Mouse (Mus musculus) neural tube, embryonic 14.5 days (tissue): ENCODE measurements around the gene Myb. TPM values are rescaled to one million over a fixed set of nuclear protein-coding genes. Genes with fewer than 3 reads are reported as not detected.

ENCODE experiments used
- ATAC-seq: fragments of 200-750 bp; cut with Nextera tagmentation; 2 replicates; pipeline ENCODE4 v1.8.0; 2017; ENCODE audit warnings: low read depth, mild to moderate bottlenecking, moderate TSS enrichment, moderate library complexity
- H3K27ac ChIP-seq: fragments of 300-500 bp; sonication (generic); 2 replicates; pipeline ENCODE4 v1.5.1; 2014; ENCODE audit warnings: low read depth, mild to moderate bottlenecking, control low read depth, low read length, moderate library complexity, mixed read lengths
- H3K27me3 ChIP-seq: fragments of 300-500 bp; sonication (generic); 2 replicates; pipeline ENCODE4 v1.6.1; 2014; ENCODE audit warnings: low read length; ENCODE audit not compliant: control insufficient read depth, insufficient read depth
- H3K36me3 ChIP-seq: fragments of 300-500 bp; sonication (generic); 2 replicates; pipeline ENCODE4 v1.6.1; 2014; ENCODE audit warnings: low read length, mixed read lengths; ENCODE audit not compliant: control insufficient read depth, insufficient read depth
- H3K4me1 ChIP-seq: fragments of 300-500 bp; sonication (generic); 2 replicates; pipeline ENCODE4 v1.6.1; 2014; ENCODE audit warnings: low read length; ENCODE audit not compliant: control insufficient read depth, insufficient read depth
- H3K4me2 ChIP-seq: fragments of 300-500 bp; sonication (generic); 2 replicates; pipeline ENCODE4 v1.6.1; 2014; ENCODE audit warnings: mild to moderate bottlenecking, low read depth, low read length, control low read depth
- H3K4me3 ChIP-seq: fragments of 300-500 bp; sonication (generic); 2 replicates; pipeline ENCODE4 v1.5.1; 2014; ENCODE audit warnings: low read depth, low read length, control low read depth, mixed read lengths
- H3K9ac ChIP-seq: fragments of 300-500 bp; sonication (generic); replicated peaks from 2 replicates; pipeline ENCODE4 v1.6.1; 2014; ENCODE audit warnings: low read depth, mild to moderate bottlenecking, control low read depth, low read length, mixed read lengths
- H3K9me3 ChIP-seq: fragments of 300-500 bp; sonication (generic); 2 replicates; pipeline ENCODE4 v1.6.1; 2016; ENCODE audit warnings: low read length; ENCODE audit not compliant: control insufficient read depth
- WGBS: fragments of 180-500 bp; shearing (Covaris S2); extraction: QIAGEN DNeasy Blood & Tissue Kit; methylation state at CpG from one replicate; pipeline ENCODE4 v1.1.7; 2014; 5-methylcytosine and 5-hydroxymethylcytosine counted together
- polyA plus RNA-seq: library from polyadenylated mRNA; unstranded; fragments of >200 nt; fragmentation: Nextera tagmentation; extraction: Ambion mirVana; gene quantifications from 2 replicates; pipeline ENCODE4 v1.2.1, GENCODE M21; 2014

Myb gene
- polyA plus RNA-seq, 1 experiment from 2014 or later = 2.3 TPM

- no peaks in the 10 kb centered on the region for H3K9me3 ChIP-seq
- peaks cover 7% of the 10 kb centered on the region for H3K4me1 ChIP-seq
- peak overlapping the region; percentile 100 for H3K4me2 ChIP-seq
- no peaks in the 10 kb centered on the region for H3K36me3 ChIP-seq
- peak overlapping the region; percentile 65 for H3K4me3 ChIP-seq
- WGBS = 3% methylated on average over 20 of the region's 20 CpGs
- peak; percentile 45 for ATAC-seq
- peak overlapping the region; percentile 66 for H3K9ac ChIP-seq
- H3K27ac ChIP-seq = no peak overlapping the region
- H3K27me3 ChIP-seq = peaks cover 22% of the 10 kb centered on the region
Observed at GRCm38 (mm10) chr10:21161359-21162094, 743 bp upstream of the Myb start.

GRCm38 (mm10) chr10:21159697-21160394 lies 938 bp downstream of the Myb start:
- H3K27me3 ChIP-seq = peaks cover 22% of the 10 kb centered on the region
- peak; percentile 58 for ATAC-seq
- H3K36me3 ChIP-seq = no peaks in the 10 kb centered on the region
- H3K4me2 ChIP-seq = peak overlapping the region; percentile 100
- under 1% methylated on average over 44 of the region's 44 CpGs for WGBS
- H3K4me1 ChIP-seq = peaks cover 7% of the 10 kb centered on the region
- no peaks in the 10 kb centered on the region for H3K9me3 ChIP-seq
- no peak overlapping the region for H3K27ac ChIP-seq
- no peak overlapping the region; the same call in 1 of the 2 replicates for H3K9ac ChIP-seq
- peak overlapping the region; percentile 65 for H3K4me3 ChIP-seq

- 0 out of 2 replicates have a peak, but pooled peaks have one; percentile 20 for ATAC-seq
- Histone ChIP-seq H3K4me2 (peak overlapping the region; percentile 100), H3K9ac (no peak overlapping the region; the same call in 1 of the 2 replicates), H3K36me3 (no peaks in the 10 kb centered on the region), H3K27ac (no peak overlapping the region), H3K27me3 (peaks cover 22% of the 10 kb centered on the region), H3K4me3 (peak overlapping the region; percentile 65), H3K4me1 (peaks cover 7% of the 10 kb centered on the region), H3K9me3 (no peaks in the 10 kb centered on the region)
- WGBS = under 1% methylated on average over 35 of the region's 35 CpGs
Observed at GRCm38 (mm10) chr10:21158918-21159443, 1.8 kb downstream of the Myb start.

DNA sequence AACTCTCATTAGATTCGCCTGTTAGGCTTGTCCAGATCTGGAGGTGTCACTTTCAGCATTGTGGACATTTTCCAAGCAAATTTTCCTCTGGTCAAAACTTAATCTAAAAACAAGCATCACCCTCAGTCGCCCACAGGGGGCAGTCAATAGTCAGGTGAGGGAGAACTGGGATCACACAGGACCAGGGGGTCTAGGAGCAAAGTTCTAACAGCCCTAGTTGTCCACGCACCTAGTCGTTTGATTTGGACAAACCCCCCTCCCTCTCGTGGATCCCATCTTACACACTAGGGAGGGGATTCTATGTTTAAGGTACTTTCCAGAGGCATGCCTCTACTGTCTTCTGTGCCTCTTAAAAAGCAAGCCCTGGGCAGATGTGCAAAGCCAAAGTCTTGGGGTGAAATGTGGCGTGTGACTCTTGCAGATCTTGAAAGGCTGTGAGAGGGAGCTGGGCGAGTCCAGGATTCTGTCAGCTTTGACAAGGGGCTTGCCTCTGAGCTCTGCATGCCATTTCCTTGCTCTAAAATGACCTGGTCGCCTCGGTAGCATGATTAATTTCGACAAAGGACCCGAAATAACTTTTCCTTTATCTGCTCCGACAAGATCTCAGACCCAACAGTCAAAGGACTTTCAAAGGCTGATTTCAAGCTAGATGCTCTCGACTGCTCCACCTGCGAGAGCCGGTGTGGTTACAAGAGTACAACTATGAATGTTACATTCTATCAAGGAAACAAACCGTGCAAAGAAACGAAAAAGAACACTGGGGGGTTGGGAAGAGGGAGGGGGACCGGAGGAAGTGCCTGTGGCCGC lies 2.5 kb downstream of the Myb start:
- 3% methylated on average over 19 of the region's 19 CpGs for WGBS
- no peak overlapping the region for H3K9ac ChIP-seq
- H3K4me1 ChIP-seq = peaks cover 7% of the 10 kb centered on the region
- no peaks in the 10 kb centered on the region for H3K9me3 ChIP-seq
- H3K4me2 ChIP-seq = peak overlapping the region; percentile 100
- H3K4me3 ChIP-seq = peak overlapping the region; percentile 65
- H3K27me3 ChIP-seq = peaks cover 22% of the 10 kb centered on the region
- no peak for ATAC-seq
- H3K27ac ChIP-seq = no peak overlapping the region
- no peaks in the 10 kb centered on the region for H3K36me3 ChIP-seq

DNA sequence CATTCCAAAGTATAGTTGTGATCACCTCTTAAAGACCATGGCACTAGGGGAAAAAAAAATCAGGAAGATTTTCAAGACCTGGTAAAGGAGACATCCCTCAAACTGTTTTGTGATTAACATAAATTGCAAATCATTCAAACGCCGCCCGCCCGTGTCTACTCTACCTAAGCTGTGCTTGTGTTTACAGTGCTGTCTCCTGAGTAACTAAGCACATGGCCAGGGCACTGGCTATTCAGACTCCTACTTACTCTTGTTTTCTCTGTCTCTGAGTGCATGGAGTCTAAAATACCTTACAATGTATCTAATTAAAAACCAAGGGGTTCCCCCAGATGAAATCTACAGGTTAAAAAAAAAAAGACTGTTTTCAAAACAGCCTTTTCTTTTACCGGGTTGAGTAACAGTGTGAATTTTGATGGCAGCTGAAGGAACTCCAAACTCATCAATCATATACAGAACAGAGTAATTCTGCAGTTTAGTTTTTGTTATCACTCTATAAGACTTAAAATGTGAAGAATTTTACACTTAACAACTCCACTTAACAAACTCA lies 3.8 kb downstream of the Myb start:
- Histone ChIP-seq H3K27me3 (peaks cover 18% of the 10 kb centered on the region; the same call in 1 of the 2 replicates), H3K4me1 (peaks cover 7% of the 10 kb centered on the region), H3K27ac (no peak overlapping the region), H3K9ac (no peak overlapping the region), H3K36me3 (no peaks in the 10 kb centered on the region), H3K4me3 (no peak overlapping the region), H3K9me3 (no peaks in the 10 kb centered on the region), H3K4me2 (no peak overlapping the region)
- 79% methylated on average over 5 of the region's 5 CpGs for WGBS
- ATAC-seq = no peak

- H3K36me3 ChIP-seq = no peaks in the 10 kb centered on the region
- no peak overlapping the region for H3K4me2 ChIP-seq
- no peak for ATAC-seq
- no peaks in the 10 kb centered on the region for H3K9me3 ChIP-seq
- H3K27ac ChIP-seq = no peak overlapping the region
- H3K27me3 ChIP-seq = peaks cover 18% of the 10 kb centered on the region; the same call in 1 of the 2 replicates
- peaks cover 7% of the 10 kb centered on the region for H3K4me1 ChIP-seq
- no peak overlapping the region for H3K9ac ChIP-seq
- no peak overlapping the region for H3K4me3 ChIP-seq
- WGBS = 98% methylated on average over 3 of the region's 3 CpGs
Observed at GRCm38 (mm10) chr10:21156416-21156815, 4.4 kb downstream of the Myb start.

- 92% methylated on average over 3 of the region's 3 CpGs for WGBS
- no peak overlapping the region for H3K4me2 ChIP-seq
Observed at GRCm38 (mm10) chr10:21154927-21155326, 5.9 kb downstream of the Myb start.

DNA sequence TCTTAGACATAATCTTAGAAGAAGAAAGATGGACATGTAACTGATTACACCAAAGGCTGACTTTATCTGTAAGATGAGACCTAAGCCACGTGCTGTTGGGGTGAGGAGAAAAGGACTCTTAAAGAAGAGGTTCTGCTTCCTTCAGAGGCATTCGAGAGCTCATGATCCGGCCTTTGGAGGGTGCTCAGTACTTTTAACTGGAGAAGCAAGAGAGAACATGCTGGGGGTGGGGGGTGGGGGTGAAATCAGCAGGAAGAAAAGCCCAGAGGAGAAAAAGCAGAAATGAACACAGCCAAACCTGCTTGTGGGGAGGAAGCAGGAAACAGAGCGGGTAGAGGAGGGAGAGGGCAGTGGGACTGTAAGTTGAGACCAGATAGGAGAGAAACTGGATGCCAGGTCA lies 7.4 kb downstream of the Myb start:
- no peak for ATAC-seq
- H3K27me3 ChIP-seq = peaks cover 5% of the 10 kb centered on the region; the same call in 1 of the 2 replicates
- H3K4me1 ChIP-seq = no peaks in the 10 kb centered on the region
- H3K36me3 ChIP-seq = no peaks in the 10 kb centered on the region
- H3K4me3 ChIP-seq = no peak overlapping the region
- no peak overlapping the region for H3K27ac ChIP-seq
- no peak overlapping the region for H3K9ac ChIP-seq
- WGBS = 90% methylated on average over 4 of the region's 4 CpGs
- no peaks in the 10 kb centered on the region for H3K9me3 ChIP-seq
- H3K4me2 ChIP-seq = no peak overlapping the region

More at GRCm38 (mm10) chr10:21154927-21155326, 5.9 kb downstream of the Myb start:
- Histone ChIP-seq H3K27me3 (peaks cover 15% of the 10 kb centered on the region; the same call in 1 of the 2 replicates), H3K27ac (no peak overlapping the region), H3K9ac (no peak overlapping the region), H3K36me3 (no peaks in the 10 kb centered on the region), H3K9me3 (no peaks in the 10 kb centered on the region), H3K4me1 (peaks cover 7% of the 10 kb centered on the region), H3K4me3 (no peak overlapping the region)
- no peak for ATAC-seq
